Mouse (Mus musculus): ENCODE data around the gene Bbs9.

DNA sequence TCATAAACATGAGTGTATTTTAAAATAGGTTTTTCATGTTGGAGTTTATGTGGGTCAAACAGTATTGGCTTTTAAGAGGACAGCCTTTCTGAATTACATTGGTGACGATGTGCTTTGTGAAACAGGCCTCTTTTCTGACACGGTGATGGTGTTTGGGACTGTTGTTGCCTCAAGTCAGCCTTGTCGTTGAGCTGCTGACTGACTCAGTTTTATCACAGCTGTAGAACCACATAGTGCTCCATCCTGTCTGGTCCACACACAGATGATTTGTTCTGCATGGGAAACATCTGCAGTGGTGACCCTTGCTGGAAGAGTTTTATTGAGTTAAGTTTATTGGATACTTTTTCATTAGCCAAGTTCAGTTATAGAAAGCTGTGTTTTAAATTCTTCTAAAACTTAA lies 283.0 kb downstream of the Bbs9 start:
- TF ChIP-seq CTCF (IDR thresholded peaks at IDR 0.05; ENCODE audit: control insufficient read depth, insufficient read depth, low read length) (no peak), POLR2A (IDR thresholded peaks at IDR 0.05; ENCODE audit: borderline replicate concordance, control insufficient read depth, low read depth, low read length) (no peak)
